Mouse (Mus musculus) testis, adult 2 months (tissue): ENCODE measurements at regions not wholly inside any gene's neighbourhood (a gene's known extent, or its start where the extent isn't known, plus 50 kb on each side); places are given as distances from the start of the nearest gene placed in this dataset.

ENCODE experiments used
- CTCF ChIP-seq: fragments of 200-500 bp; IDR thresholded peaks from 2 replicates; pipeline ENCODE4 v1.5.1; 2012; ENCODE audit warnings: low read depth, mild to moderate bottlenecking, inconsistent platforms, low read length, moderate library complexity; ENCODE audit not compliant: control insufficient read depth, insufficient read depth, insufficient replicate concordance
- POLR2A ChIP-seq: fragments of 200-500 bp; IDR thresholded peaks from 2 replicates; pipeline ENCODE4 v1.6.1; 2012; ENCODE audit warnings: low read depth, mild to moderate bottlenecking, inconsistent platforms, low read length, moderate library complexity; ENCODE audit not compliant: control insufficient read depth

- TF ChIP-seq CTCF = no peak
- TF ChIP-seq POLR2A = no peak
Observed at GRCm38 (mm10) chr16:24305391-24305790, 87.9 kb upstream of the Lpp start.
